Mouse (Mus musculus) midbrain, embryonic 16.5 days (tissue): ENCODE data around the gene Unc93a. TPM values are rescaled to one million over a fixed set of nuclear protein-coding genes. Genes with fewer than 3 reads are reported as not detected.
"Not testable (repeated sequence)": the region's sequence is repeated elsewhere in the genome, so short reads cannot be mapped to it uniquely, and the experiment has no call there.

Experiments
- ATAC-seq: fragments of 200-750 bp; cut with Nextera tagmentation; 2 replicates; pipeline ENCODE4 v1.8.0; 2017; ENCODE audit warnings: moderate TSS enrichment
- H3K27ac ChIP-seq: fragments of 300-500 bp; sonication (generic); 2 replicates; pipeline ENCODE4 v1.5.1; 2014; ENCODE audit warnings: mild to moderate bottlenecking, low read length, mixed read lengths
- H3K27me3 ChIP-seq: fragments of 300-500 bp; sonication (generic); 2 replicates; pipeline ENCODE4 v1.6.1; 2014; ENCODE audit warnings: low read depth, low read length, mixed read lengths; ENCODE audit not compliant: control insufficient read depth, insufficient read depth
- H3K36me3 ChIP-seq: fragments of 300-500 bp; sonication (generic); 2 replicates; pipeline ENCODE4 v1.6.1; 2014; ENCODE audit warnings: mild to moderate bottlenecking, low read length, moderate library complexity, mixed read lengths; ENCODE audit not compliant: control insufficient read depth, insufficient read depth
- H3K4me1 ChIP-seq: fragments of 300-500 bp; sonication (generic); 2 replicates; pipeline ENCODE4 v1.6.1; 2014; ENCODE audit warnings: mild to moderate bottlenecking, low read length, mixed read lengths; ENCODE audit not compliant: control insufficient read depth, insufficient read depth
- H3K4me2 ChIP-seq: fragments of 300-500 bp; sonication (generic); 2 replicates; pipeline ENCODE4 v1.6.1; 2014; ENCODE audit warnings: mild to moderate bottlenecking, low read length, mixed read lengths
- H3K4me3 ChIP-seq: fragments of 300-500 bp; sonication (generic); 2 replicates; pipeline ENCODE4 v1.5.1; 2014; ENCODE audit warnings: low read depth, mild to moderate bottlenecking, low read length, moderate library complexity, mixed read lengths
- H3K9ac ChIP-seq: fragments of 300-500 bp; sonication (generic); 2 replicates; pipeline ENCODE4 v1.6.1; 2014; ENCODE audit warnings: low read depth, low read length, mixed read lengths
- H3K9me3 ChIP-seq: fragments of 300-500 bp; sonication (generic); replicated peaks from 2 replicates; pipeline ENCODE4 v1.6.1; 2014; ENCODE audit warnings: mild to moderate bottlenecking, low read length, mixed read lengths; ENCODE audit not compliant: control insufficient read depth, poor library complexity, severe bottlenecking
- WGBS: fragments of 180-500 bp; shearing (Covaris S2); extraction: QIAGEN DNeasy Blood & Tissue Kit; methylation state at CpG from one replicate; pipeline ENCODE4 v1.1.7; 2014; 5-methylcytosine and 5-hydroxymethylcytosine counted together
- polyA plus RNA-seq: library from polyadenylated mRNA; unstranded; fragments of >200 nt; fragmentation: Nextera tagmentation; extraction: Ambion mirVana; gene quantifications from 2 replicates; pipeline ENCODE4 v1.2.1, GENCODE M21; 2015

Unc93a gene
- polyA plus RNA-seq, 1 experiment from 2014 or later: not detected

DNA sequence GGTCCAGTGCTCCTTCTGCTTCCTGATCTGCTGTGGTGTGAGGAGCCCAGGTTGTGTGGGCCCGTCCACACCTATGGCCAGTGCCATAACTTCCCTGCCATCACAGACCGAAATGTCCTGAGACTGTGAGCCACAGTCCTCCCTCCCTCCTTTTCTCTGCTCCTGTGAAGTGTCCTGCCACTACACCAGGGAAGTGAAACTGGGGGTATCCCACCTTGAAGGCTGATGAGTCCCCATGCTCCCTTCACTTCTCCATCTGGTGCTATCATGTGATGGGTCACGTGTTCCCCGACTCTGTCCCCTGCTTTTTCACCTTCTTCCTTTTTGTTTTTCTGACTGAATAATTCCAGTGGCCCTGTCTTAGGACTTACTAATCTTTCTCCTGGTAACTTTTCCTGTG is 38.6 kb downstream of the Unc93a start:
- ATAC-seq, H3K27ac ChIP-seq: not testable (repeated sequence)

DNA sequence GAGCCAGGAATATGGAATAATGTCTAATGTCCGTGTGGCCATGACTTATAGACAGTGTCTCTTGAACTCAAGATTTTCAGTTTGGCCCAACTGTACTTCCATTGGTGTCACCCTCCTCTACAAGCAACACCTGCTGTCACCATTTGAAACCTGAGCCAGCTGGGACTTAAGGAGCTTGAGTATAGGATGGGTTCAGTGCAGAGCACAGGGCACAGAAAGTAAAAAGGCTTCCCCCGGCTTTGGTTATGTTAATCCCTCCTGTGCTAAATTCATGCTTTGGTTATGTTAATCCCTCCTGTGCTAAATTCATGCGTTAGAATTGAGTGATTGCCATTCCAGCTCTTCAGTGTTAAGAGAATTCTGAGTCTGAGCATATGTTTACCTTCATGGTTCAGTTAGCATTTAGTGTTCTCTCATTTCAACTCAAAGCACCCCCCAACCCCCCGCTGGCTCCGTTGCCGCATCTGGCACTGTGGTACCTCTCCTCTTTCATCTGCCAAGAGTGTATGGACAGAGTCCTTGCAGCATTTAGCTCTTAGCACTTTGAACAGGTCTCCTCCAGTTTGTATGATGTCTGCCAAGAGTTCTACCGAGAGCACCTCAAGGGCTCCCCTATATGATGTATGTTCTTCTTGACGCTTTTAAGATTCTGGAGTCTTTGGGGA is 39.4 kb downstream of the Unc93a start:
- not testable (repeated sequence) for H3K27ac ChIP-seq, H3K4me1 ChIP-seq, ATAC-seq, H3K9me3 ChIP-seq, H3K4me2 ChIP-seq, H3K9ac ChIP-seq, H3K4me3 ChIP-seq, H3K27me3 ChIP-seq, H3K36me3 ChIP-seq
- WGBS: 54% methylated on average over 5 of the region's 8 CpGs

More for the DNA sequence above, 38.6 kb downstream of the Unc93a start:
- not testable (repeated sequence) for H3K4me2 ChIP-seq, H3K36me3 ChIP-seq, H3K27me3 ChIP-seq, H3K9me3 ChIP-seq, H3K4me1 ChIP-seq, H3K4me3 ChIP-seq, H3K9ac ChIP-seq
- WGBS: 88% methylated on average over 2 of the region's 4 CpGs

DNA sequence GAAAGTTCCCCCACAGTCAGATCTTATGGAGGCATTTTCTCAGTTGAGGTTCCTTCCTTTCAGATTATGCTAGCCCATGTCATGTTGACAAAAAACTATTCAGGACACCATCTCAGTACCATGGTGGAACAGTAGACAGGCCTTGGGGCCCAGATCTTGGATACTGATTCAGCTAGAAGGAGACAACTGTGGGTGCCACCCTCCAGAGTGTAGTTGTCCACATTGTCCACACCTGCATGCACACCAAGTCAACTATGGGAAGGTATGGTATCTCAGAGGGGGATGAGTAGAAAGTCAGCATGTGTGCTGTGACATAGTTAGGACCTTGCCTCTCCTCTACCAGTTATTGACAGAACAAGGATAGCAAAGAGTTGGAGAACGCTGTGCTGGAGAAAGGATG is 40.1 kb downstream of the Unc93a start:
- not testable (repeated sequence) for H3K4me3 ChIP-seq, H3K36me3 ChIP-seq, H3K9me3 ChIP-seq, H3K27me3 ChIP-seq, H3K4me2 ChIP-seq, H3K9ac ChIP-seq, ATAC-seq, H3K27ac ChIP-seq, H3K4me1 ChIP-seq
- WGBS: 100% methylated on average over 1 of the region's 1 CpGs

DNA sequence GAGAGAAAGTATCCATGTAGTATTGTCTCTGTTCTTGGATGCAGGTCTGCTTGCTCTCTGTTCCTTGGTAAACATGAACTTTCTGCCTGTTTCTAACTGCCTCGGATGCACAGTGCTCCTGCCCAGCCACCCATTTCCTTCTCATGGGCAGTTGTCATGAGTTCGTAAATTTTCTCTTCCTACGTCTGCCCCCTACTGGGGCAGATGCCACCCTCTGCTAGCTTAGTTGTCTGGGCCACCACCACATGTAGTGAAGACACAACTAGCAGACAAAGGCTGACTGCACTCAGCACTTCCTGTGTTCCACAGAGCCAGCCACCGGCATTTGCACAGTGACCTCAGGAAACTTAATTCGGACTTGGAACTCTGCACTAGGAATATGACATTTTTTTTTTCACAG is 62.4 kb downstream of the Unc93a start:
- not testable (repeated sequence) for H3K9me3 ChIP-seq, H3K4me3 ChIP-seq, H3K4me1 ChIP-seq, H3K9ac ChIP-seq, H3K36me3 ChIP-seq, H3K27ac ChIP-seq, ATAC-seq, H3K27me3 ChIP-seq, H3K4me2 ChIP-seq
- WGBS: 80% methylated on average over 3 of the region's 5 CpGs

DNA sequence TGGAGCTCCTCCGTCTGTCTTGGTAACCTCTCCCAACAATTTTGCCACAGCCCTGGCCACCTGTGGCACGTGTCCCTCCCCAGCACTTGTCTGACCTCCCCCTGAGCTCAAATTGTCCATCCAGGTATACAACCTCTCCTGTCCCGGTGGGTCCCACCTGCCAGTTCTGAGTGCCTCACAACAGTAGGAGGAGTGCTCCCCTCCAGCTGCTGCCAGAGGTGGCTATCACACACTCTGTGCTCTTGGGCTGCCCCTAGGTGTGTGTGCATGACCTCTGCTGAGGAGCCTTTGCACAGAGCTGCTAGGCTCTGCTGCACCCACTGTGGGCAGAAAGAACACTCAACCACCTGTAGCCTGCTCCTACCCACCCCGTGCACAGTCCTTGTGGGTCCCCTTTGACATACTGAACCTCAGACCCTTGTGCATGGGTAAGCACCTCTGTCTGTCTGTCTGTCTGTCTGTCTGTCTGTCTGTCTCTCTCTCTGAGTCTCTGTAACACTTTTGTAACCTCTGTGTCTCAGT is 63.7 kb downstream of the Unc93a start:
- H3K27me3 ChIP-seq, ATAC-seq, H3K4me2 ChIP-seq, H3K4me1 ChIP-seq, H3K9me3 ChIP-seq, H3K4me3 ChIP-seq, H3K36me3 ChIP-seq, H3K9ac ChIP-seq, H3K27ac ChIP-seq: not testable (repeated sequence)
- no CpG with 5 or more reads among the region's 4 CpGs for WGBS

DNA sequence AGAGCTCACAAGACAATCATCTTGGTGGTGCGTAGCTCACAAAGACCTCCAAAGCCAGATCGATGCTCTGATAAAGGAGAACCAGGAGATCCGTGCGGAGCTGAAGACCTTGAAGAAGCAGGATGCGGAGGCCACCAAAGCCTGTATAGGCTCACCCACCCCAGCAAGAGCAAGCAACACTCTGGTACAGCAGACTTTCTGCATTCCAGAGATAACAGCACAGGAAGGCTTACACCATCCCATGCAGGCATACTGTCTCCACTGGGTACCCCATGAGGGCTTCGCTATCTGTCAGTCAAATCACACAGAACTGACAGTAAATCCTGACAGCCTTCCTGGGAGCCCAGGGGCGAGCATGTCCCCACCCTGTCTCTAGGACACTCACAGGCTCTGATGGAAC is 68.7 kb downstream of the Unc93a start:
- not testable (repeated sequence) for H3K9ac ChIP-seq, H3K4me3 ChIP-seq, H3K36me3 ChIP-seq, H3K9me3 ChIP-seq, H3K27ac ChIP-seq, H3K4me1 ChIP-seq, H3K4me2 ChIP-seq, ATAC-seq, H3K27me3 ChIP-seq
- 97% methylated on average over 2 of the region's 7 CpGs for WGBS

DNA sequence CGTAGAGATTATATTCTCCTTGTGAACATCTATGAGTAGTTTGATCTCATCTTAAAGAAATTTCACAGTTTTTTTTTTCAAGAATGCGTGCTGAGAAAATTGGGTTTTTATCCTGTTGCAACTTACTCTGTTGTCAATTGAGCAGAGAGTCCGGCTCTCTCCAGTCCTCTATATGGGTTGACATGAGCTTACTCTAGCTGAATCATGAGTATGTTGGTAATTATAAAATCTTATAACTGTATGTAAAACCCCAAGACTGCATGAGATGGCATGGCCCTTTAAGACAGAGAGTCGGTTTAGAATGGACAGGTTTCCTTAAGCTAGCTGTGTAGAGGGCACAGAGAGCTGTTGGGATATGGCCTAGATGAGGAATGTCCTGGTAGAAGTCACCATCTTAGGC is 70.8 kb downstream of the Unc93a start, which contains the start of gene Tcp10b:
Tcp10b (plus strand) TSS at position 301 of the 400 bp plus-strand sequence.
- not testable (repeated sequence) for H3K27ac ChIP-seq, H3K4me1 ChIP-seq, H3K27me3 ChIP-seq, H3K9me3 ChIP-seq, ATAC-seq, H3K36me3 ChIP-seq, H3K4me2 ChIP-seq, H3K9ac ChIP-seq, H3K4me3 ChIP-seq
- 86% methylated on average over 4 of the region's 4 CpGs for WGBS

Other genes starting within 250 kb of the Unc93a start
- gene Pnldc1, start 221.6 kb downstream of the Unc93a start, polyA plus RNA-seq: 0.75 and 1.7 TPM in 2 replicates
- 347 and 381 TPM in 2 replicates for gene Tcp1, start 216.1 kb downstream of the Unc93a start, polyA plus RNA-seq
- 117 and 122 TPM in 2 replicates for gene Mrpl18, start 215.5 kb downstream of the Unc93a start, polyA plus RNA-seq
- gene Acat3, start 191.2 kb downstream of the Unc93a start, polyA plus RNA-seq: 0.76 and 1.4 TPM in 2 replicates
- gene Acat2, start 171.1 kb downstream of the Unc93a start, polyA plus RNA-seq: 378 and 382 TPM in 2 replicates
- gene Wtap, start 137.6 kb downstream of the Unc93a start, polyA plus RNA-seq: 133 and 136 TPM in 2 replicates
- 111 and 118 TPM in 2 replicates for gene Sod2, start 125.0 kb downstream of the Unc93a start, polyA plus RNA-seq
- gene Gpr31b, start 79.5 kb downstream of the Unc93a start, polyA plus RNA-seq: 0.19 TPM in 1 of 2 replicates, not detected in the other
- gene Tcp10b, start 70.7 kb downstream of the Unc93a start, polyA plus RNA-seq: 0.30 TPM in 1 of 2 replicates, not detected in the other
- gene Smok2a, start 89.4 kb upstream of the Unc93a start, polyA plus RNA-seq: not detected in 2 replicates
- gene Smok2b, start 98.4 kb upstream of the Unc93a start, polyA plus RNA-seq: not detected in 2 replicates
- gene Tcp10c, start 222.8 kb upstream of the Unc93a start, polyA plus RNA-seq: not detected in 2 replicates